Mouse (Mus musculus): Measurements from ENCODE around the gene Wdr43.

GRCm38 (mm10) chr17:71673092-71673491, 57.4 kb downstream of the Wdr43 start, which contains the start of gene Togaram2:
- TF ChIP-seq CTCF (IDR thresholded peaks at IDR 0.05) (no peak), EP300 (IDR thresholded peaks at IDR 0.05) (no peak)

Measured in lung, postnatal 0 days (tissue).